In genomic region chr3:132582339-132582738, GRCm38 (mm10) we compare ENCODE assay signal across 15 mouse cellular contexts. TPM values are rescaled to one million over a fixed set of nuclear protein-coding genes. Genes with fewer than 3 reads are reported as not detected.
DNase-seq lines count a peak whose midpoint lies in the region.
"Had no signal": no experiment of that assay in that cellular context is flagged by ENCODE, and none has a peak within 500 bp of the region (broad histone marks: within the 10 kb centered on the region; RNA-seq: fewer than 3 reads in every experiment).

No protein-coding gene starts in this region.

- peak; percentile 3 for DNase-seq in kidney, postnatal 14 days
- no peak for DNase-seq in kidney, postnatal 10 days
- peak; percentile 77 for DNase-seq in A20 (ENCODE audit: low read depth, low spot score)
- DNase-seq in ES-CJ7 (ENCODE audit: low read depth, low spot score): peak; percentile 4
- DNase-seq in forelimb bud, embryonic 11.5 days (ENCODE audit: low read depth, low spot score): peak; percentile 46
- DNase-seq in adrenal gland, adult (ENCODE audit: inconsistent age in 2 of 2, low spot score in 1 of 2): no peak
- no peak for DNase-seq in layer of hippocampus, postnatal 36 days
- no peak for DNase-seq in layer of hippocampus, adult 18-20 months (ENCODE audit: low spot score in 2 of 2)
- DNase-seq: cerebellum, adult 9-11 months; heart, postnatal 36 days; left cerebral cortex, postnatal 4 days; right cerebral cortex, adult 18-20 months had no signal

RNA-seq across cellular contexts. Expression of gene Gimd1, which starts 47.3 kb away (rescaled TPM):
- total RNA-seq in layer of hippocampus, postnatal 36 days (2021): not detected
- total RNA-seq in layer of hippocampus, adult 18-20 months (2021): not detected
- total RNA-seq: adrenal gland, adult 18-20 months; heart, adult 8-10 months; heart, postnatal 36 days; left cerebral cortex, postnatal 4 days; MEL had no signal

Comparison
In these comparisons a context has a peak if more than half of its experiments do, and no peak if none do; other contexts are left out.
1. DNase-seq: peak in kidney, postnatal 14 days (single experiment), A20 (single experiment), ES-CJ7 (single experiment) and forelimb bud, embryonic 11.5 days (single experiment); none in kidney, postnatal 10 days (single experiment), adrenal gland, adult (0 of 2), layer of hippocampus, postnatal 36 days (0 of 2) and layer of hippocampus, adult 18-20 months (0 of 2).